Mouse (Mus musculus) common myeloid progenitor, adult 5-6 weeks (primary cell): ENCODE measurements around the gene Plce1. TPM values are rescaled to one million over a fixed set of nuclear protein-coding genes. Genes with fewer than 3 reads are reported as not detected.
"Not testable (repeated sequence)": the region's sequence is repeated elsewhere in the genome, so short reads cannot be mapped to it uniquely, and the experiment has no call there.

Source experiments
- ATAC-seq: replicated peaks from 2 replicates; pipeline ENCODE4 v1.8.0; 2016; ENCODE audit warnings: low read depth, mild to moderate bottlenecking, moderate TSS enrichment, inconsistent platforms; ENCODE audit not compliant: poor library complexity, severe bottlenecking
- total RNA-seq: library from RNA; stranded (forward); fragments of 200-1000, 187-1606 nt; gene quantifications from 2 replicates; pipeline ENCODE4 v1.2.3, GENCODE M21; 2017

Gene Plce1
- total RNA-seq, 1 experiment from 2014 or later: not detected

- no peak for ATAC-seq
Observed at GRCm38 (mm10) chr19:38626246-38627015, 145.5 kb downstream of the Plce1 start.

GRCm38 (mm10) chr19:38627075-38627768 is 146.3 kb downstream of the Plce1 start:
- ATAC-seq: no peak

GRCm38 (mm10) chr19:38632251-38632650 is 151.3 kb downstream of the Plce1 start:
- no peak for ATAC-seq

DNA sequence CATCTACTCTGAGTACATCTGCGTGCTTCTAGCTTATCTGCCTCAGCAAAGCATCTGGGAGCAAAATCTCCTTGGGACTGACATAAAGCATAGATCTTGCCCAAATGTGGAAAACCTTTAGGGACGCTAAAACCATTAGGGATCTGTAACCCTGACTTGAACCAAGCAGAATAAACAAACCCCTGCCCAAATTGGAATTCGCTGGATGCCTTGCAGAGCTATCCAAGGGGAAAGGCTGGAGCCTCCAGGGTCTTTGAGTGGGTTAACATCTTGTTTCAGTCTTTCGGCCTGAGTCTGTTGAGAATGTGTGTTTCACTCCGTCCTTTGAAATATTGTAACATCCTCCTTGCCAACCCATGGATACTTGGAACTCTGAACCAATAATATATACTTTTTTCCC is 152.4 kb downstream of the Plce1 start:
- no peak for ATAC-seq

GRCm38 (mm10) chr19:38639050-38639449 is 158.1 kb downstream of the Plce1 start:
- no peak for ATAC-seq

DNA sequence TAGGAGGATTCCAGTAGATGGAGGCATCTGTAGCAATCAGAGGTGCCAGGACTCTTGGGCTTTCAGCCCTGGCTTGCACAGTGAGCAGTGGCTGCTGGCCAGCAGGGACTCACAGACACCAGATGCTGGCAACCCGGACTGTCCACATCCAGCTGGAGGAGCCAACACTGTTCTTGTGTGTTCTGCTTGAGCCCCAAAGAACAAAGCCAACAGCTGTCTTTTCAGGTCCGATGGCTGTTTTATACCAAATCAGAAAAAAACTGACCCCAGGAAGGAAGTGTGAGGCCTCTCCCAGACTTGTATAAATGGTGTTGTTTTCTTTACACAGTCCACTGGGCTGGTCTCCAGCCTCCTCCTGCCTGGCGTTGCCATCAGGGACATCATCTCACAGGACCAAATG is 158.9 kb downstream of the Plce1 start:
- ATAC-seq: no peak

DNA sequence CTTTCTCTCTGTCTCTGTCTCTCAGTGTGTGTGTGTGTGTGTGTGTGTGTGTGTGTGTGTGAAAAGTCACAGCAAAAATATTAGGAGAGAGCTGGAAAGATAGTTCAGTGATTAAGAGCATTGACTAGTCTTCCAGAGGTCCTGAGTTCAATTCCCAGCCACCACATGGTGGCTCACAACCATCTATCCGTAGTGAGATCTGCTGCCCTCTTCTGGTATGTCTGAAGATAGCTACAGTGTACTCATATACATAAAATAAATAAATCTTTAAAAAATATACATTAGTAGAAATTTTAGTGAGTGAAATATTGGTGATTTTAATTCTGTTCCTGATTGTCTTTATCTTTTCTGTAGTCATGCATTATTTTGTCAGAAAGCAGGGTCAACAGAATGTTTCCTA is 161.6 kb downstream of the Plce1 start:
- not testable (repeated sequence) for ATAC-seq

- ATAC-seq: no peak
Observed at GRCm38 (mm10) chr19:38644871-38645595, 164.1 kb downstream of the Plce1 start.

DNA sequence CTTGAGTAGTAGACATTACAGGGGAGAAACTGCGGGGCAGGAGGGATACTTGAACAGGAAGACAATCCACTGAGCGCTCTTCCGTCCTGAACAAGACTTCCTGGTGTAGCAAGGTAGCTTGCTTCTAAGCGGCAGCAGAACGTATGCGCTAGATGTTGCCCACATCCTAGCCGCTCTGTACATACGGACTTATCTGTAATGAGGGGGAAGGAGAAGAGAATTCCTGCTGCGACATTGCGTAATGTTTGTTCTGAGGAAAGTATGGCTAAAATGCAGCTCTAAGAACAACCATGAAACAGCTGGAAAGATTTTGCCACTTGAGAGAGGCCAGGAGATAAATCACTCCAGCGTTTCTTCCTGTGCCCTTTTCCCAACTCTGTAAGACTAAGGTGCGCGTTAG is 177.1 kb downstream of the Plce1 start:
- no peak for ATAC-seq

DNA sequence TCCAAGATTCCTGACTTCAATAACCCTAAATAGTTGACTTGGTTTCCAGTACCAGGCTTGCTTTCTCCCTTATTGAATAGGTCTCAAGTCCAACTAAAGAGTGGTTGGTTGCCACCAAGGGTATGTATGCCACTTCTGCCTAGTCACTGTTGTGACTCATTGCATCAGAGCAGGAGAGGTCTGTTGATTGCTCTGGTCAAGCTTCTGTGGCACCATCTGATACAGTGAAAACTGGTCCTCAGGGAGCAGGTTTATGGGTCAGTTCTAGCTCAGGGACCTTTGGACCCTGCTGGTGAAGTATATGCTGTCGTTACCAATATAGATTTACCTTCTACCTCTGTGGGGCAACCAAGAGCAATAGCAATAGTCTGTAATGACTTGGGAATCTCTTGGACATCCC is 184.5 kb downstream of the Plce1 start:
- ATAC-seq: no peak

- ATAC-seq: no peak
Observed at GRCm38 (mm10) chr19:38672015-38672600, 191.2 kb downstream of the Plce1 start.

- ATAC-seq: no peak
Observed at GRCm38 (mm10) chr19:38673936-38674335, 193.0 kb downstream of the Plce1 start.

- ATAC-seq: no peak
Observed at GRCm38 (mm10) chr19:38678655-38679054, 197.7 kb downstream of the Plce1 start.

DNA sequence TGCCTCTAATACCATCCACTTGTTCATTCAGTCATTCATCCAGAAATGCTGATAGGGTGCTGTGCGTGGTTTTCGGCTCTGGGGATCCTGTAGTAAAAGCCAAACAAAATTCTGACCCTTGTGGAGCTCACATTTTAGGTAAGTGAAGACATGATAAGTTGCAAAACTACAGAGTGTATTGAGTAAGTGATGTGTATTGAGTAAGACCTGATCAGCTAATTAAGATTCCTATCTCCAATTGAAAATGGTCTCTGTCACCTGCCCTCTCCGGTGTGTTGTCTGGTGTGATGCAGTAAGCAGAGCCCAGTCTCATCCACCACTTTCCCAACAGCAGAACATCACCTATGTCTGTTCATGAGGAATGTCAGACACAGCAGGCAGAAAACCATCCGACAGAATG is 198.6 kb downstream of the Plce1 start:
- no peak for ATAC-seq

- no peak for ATAC-seq
Observed at GRCm38 (mm10) chr19:38687326-38687725, 206.4 kb downstream of the Plce1 start.

DNA sequence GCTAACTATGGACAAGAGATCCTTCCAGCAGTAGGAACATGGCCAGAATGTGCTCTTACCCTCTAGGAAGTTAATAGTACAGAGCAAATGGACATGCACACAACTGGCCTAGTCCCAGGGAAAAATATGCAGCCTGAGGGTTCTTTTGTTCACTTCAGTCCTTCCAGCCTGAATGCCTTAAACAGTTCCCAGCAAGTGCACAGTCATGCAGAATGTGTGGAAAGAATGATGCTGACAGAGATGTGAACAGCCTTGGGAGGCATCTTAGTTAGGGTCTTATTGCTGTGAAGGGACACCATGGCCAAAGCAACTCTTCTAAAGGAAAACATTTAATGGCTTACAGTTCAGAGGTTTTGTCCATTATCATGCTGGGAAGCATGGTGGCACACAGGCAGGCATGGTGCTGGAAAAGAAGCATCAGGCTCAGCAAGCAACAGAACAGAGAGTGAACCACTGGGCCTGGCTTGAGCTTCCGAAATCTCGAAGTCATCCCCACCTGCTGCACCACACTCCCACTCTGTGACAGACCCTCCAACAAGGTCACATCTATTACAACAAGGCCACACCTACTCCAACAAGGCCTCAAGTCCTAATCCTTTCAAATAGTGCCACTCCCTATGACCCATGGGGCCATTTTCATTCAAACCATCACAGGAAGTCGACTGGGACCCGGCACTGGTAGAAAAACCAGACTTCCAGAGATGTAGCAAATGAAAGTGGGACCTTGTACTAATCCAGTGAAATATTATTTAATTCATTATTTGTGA is 208.0 kb downstream of the Plce1 start:
- no peak for ATAC-seq

DNA sequence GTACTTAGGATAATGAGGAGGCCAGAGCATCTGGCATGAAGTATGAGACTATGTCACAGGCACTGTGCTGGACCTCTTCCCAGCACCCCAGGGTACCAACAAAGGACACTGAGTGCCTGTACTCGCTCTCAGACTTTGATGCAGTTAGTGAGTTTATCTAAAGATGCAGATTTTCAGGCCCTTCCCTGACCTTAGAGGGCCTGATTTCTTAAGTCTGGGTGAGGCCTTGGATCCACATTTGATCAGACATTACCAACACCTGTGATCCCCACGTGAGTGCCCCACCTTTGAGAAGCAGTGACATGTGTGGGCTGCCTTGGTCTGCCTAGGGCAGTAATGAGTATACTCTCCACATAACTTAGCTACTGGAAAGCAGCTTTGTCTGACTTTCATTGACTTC is 209.4 kb downstream of the Plce1 start:
- ATAC-seq: no peak

DNA sequence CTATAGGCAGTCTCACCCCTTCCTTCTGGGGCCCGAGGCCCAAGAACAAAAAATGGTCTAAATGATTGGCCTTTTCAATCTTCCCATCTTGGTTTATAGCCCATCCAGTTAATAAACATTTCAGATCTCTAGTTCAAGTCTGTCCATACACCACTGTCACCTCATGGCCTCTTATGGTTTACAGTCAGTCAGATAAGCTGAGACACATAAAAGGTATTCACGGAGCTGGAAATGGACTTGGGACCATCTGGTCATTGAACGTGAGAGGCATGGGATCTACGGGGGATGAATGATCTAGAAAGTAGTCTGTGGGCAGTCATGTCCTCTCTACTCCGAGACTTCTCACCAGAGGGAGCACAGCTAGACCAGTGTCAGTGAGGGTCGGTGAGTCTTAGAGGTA is 210.6 kb downstream of the Plce1 start:
- ATAC-seq: no peak

GRCm38 (mm10) chr19:38693331-38693730 is 212.4 kb downstream of the Plce1 start:
- ATAC-seq: no peak

- ATAC-seq: no peak
Observed at GRCm38 (mm10) chr19:38693769-38694168, 212.9 kb downstream of the Plce1 start.
